Mouse (Mus musculus) intestine, postnatal 0 days (tissue): ENCODE results near the gene Mink1. TPM values are rescaled to one million over a fixed set of nuclear protein-coding genes. Genes with fewer than 3 reads are reported as not detected.

Source experiments
- ATAC-seq: fragments of 200-750 bp; cut with Nextera tagmentation; 2 replicates; pipeline ENCODE4 v1.8.0; 2017; ENCODE audit warnings: mild to moderate bottlenecking, moderate TSS enrichment, moderate library complexity
- H3K27ac ChIP-seq: fragments of 300-500 bp; sonication (generic); 2 replicates; pipeline ENCODE4 v1.5.1; 2014; ENCODE audit warnings: mild to moderate bottlenecking, low read depth, low read length, moderate library complexity
- H3K27me3 ChIP-seq: fragments of 300-500 bp; sonication (generic); replicated peaks from 2 replicates; pipeline ENCODE4 v1.6.1; 2014; ENCODE audit warnings: low read length, mixed read lengths; ENCODE audit not compliant: control insufficient read depth, insufficient read depth
- H3K36me3 ChIP-seq: fragments of 300-500 bp; sonication (generic); 2 replicates; pipeline ENCODE4 v1.6.1; 2014; ENCODE audit warnings: mild to moderate bottlenecking, moderate library complexity; ENCODE audit not compliant: control insufficient read depth, insufficient read depth
- H3K4me1 ChIP-seq: fragments of 300-500 bp; sonication (generic); replicated peaks from 2 replicates; pipeline ENCODE4 v1.6.1; 2014; ENCODE audit warnings: antibody characterized with exemption, low read length, mixed read lengths; ENCODE audit not compliant: control insufficient read depth, insufficient read depth
- H3K4me2 ChIP-seq: fragments of 300-500 bp; sonication (generic); replicated peaks from 2 replicates; pipeline ENCODE4 v1.6.1; 2014; ENCODE audit warnings: low read depth, mild to moderate bottlenecking, moderate library complexity
- H3K4me3 ChIP-seq: fragments of 300-500 bp; sonication (generic); 2 replicates; pipeline ENCODE4 v1.5.1; 2014; ENCODE audit warnings: low read depth, low read length
- H3K9ac ChIP-seq: fragments of 300-500 bp; sonication (generic); 2 replicates; pipeline ENCODE4 v1.6.1; 2014; ENCODE audit warnings: mild to moderate bottlenecking, low read depth, low read length
- H3K9me3 ChIP-seq: fragments of 300-500 bp; sonication (generic); 2 replicates; pipeline ENCODE4 v1.6.1; 2016; ENCODE audit warnings: mixed run types; ENCODE audit not compliant: control insufficient read depth
- CTCF ChIP-seq: sonication (generic); IDR thresholded peaks from 2 replicates; pipeline ENCODE4 v1.5.1; 2016; ENCODE audit warnings: low read depth, mild to moderate bottlenecking, control low read depth, antibody characterized with exemption, moderate library complexity
- WGBS: fragments of 180-500 bp; shearing (Covaris S2); extraction: QIAGEN DNeasy Blood & Tissue Kit; methylation state at CpG from one replicate; pipeline ENCODE4 v1.1.7; 2014; 5-methylcytosine and 5-hydroxymethylcytosine counted together
- polyA plus RNA-seq: library from polyadenylated mRNA; unstranded; fragments of >200 nt; fragmentation: Nextera tagmentation; extraction: Ambion mirVana; gene quantifications from 2 replicates; pipeline ENCODE4 v1.2.1, GENCODE M21; 2015

Mink1 gene
- polyA plus RNA-seq: 5.8 and 6.1 TPM in 2 replicates

- Histone ChIP-seq H3K4me1 (no peaks in the 10 kb centered on the region), H3K4me3 (peak within 1 kb of the TSS; percentile 91), H3K27me3 (no peaks in the 10 kb centered on the region), H3K36me3 (peaks cover 9% of the 10 kb centered on the region; the same call in 1 of the 2 replicates), H3K27ac (peak within 1 kb of the TSS; percentile 80), H3K9me3 (no peaks in the 10 kb centered on the region), H3K9ac (peak within 1 kb of the TSS; percentile 78), H3K4me2 (peak within 1 kb of the TSS; percentile 98)
- WGBS: under 1% methylated on average over 56 of the region's 57 CpGs
- ATAC-seq: peak; percentile 84
- TF ChIP-seq CTCF: no peak; the same call in 1 of the 2 replicates
These were observed at the start of gene Mink1 for GRCm38 (mm10) chr11:70562287-70562994. Gene Mink1, plus strand, starts transcription at chr11:70562881.

GRCm38 (mm10) chr11:70513520-70513919, 49.2 kb upstream of the Mink1 start:
- Histone ChIP-seq H3K4me2 (no peak overlapping the region), H3K9me3 (no peaks in the 10 kb centered on the region), H3K27me3 (no peaks in the 10 kb centered on the region), H3K27ac (no peak overlapping the region), H3K4me1 (no peaks in the 10 kb centered on the region), H3K4me3 (no peak overlapping the region), H3K36me3 (peaks cover 3% of the 10 kb centered on the region; the same call in 1 of the 2 replicates), H3K9ac (no peak overlapping the region)
- no peak for ATAC-seq
- WGBS: 64% methylated on average over 11 of the region's 11 CpGs
- peak; percentile 51 for TF ChIP-seq CTCF

GRCm38 (mm10) chr11:70514288-70514687, 48.4 kb upstream of the Mink1 start, which contains the start of gene Vmo1:
Gene Vmo1, minus strand, starts transcription at chr11:70514616.
- ATAC-seq: no peak
- no peak within 1 kb of the TSS for H3K9ac ChIP-seq
- no peak within 1 kb of the TSS for H3K4me2 ChIP-seq
- 80% methylated on average over 7 of the region's 7 CpGs for WGBS
- no peaks in the 10 kb centered on the region for H3K27me3 ChIP-seq
- no peak within 1 kb of the TSS for H3K27ac ChIP-seq
- no peaks in the 10 kb centered on the region for H3K9me3 ChIP-seq
- H3K4me3 ChIP-seq: no peak within 1 kb of the TSS
- H3K36me3 ChIP-seq: peaks cover 3% of the 10 kb centered on the region; the same call in 1 of the 2 replicates
- no peaks in the 10 kb centered on the region for H3K4me1 ChIP-seq
- TF ChIP-seq CTCF: no peak

GRCm38 (mm10) chr11:70516352-70516751, 46.3 kb upstream of the Mink1 start:
- Histone ChIP-seq H3K9me3 (no peaks in the 10 kb centered on the region), H3K4me2 (no peak overlapping the region), H3K4me1 (no peaks in the 10 kb centered on the region), H3K9ac (no peak overlapping the region), H3K27ac (no peak overlapping the region), H3K36me3 (no peaks in the 10 kb centered on the region), H3K27me3 (no peaks in the 10 kb centered on the region), H3K4me3 (no peak overlapping the region)
- peak; percentile 82 for TF ChIP-seq CTCF
- no peak for ATAC-seq
- 15% methylated on average over 2 of the region's 2 CpGs for WGBS

- Histone ChIP-seq H3K36me3 (no peaks in the 10 kb centered on the region), H3K27ac (no peak overlapping the region), H3K9me3 (no peaks in the 10 kb centered on the region), H3K9ac (no peak overlapping the region), H3K4me2 (no peak overlapping the region), H3K27me3 (no peaks in the 10 kb centered on the region), H3K4me3 (no peak overlapping the region), H3K4me1 (no peaks in the 10 kb centered on the region)
- no peak for TF ChIP-seq CTCF
- no peak for ATAC-seq
- 45% methylated on average over 1 of the region's 1 CpGs for WGBS
These were observed 44.2 kb upstream of the Mink1 start for GRCm38 (mm10) chr11:70518436-70518835.

- Histone ChIP-seq H3K9ac (peak within 1 kb of the TSS; percentile 56; the same call in 1 of the 2 replicates), H3K27me3 (no peaks in the 10 kb centered on the region), H3K9me3 (no peaks in the 10 kb centered on the region), H3K4me2 (peak within 1 kb of the TSS; percentile 57), H3K4me1 (no peaks in the 10 kb centered on the region), H3K4me3 (peak within 1 kb of the TSS; percentile 24; the same call in 1 of the 2 replicates), H3K27ac (peak within 1 kb of the TSS; percentile 72), H3K36me3 (no peaks in the 10 kb centered on the region)
- WGBS: 56% methylated on average over 10 of the region's 10 CpGs
- no peak for TF ChIP-seq CTCF
- no peak for ATAC-seq
These were observed 43.8 kb upstream of the Mink1 start, which contains the start of gene Gltpd2 for GRCm38 (mm10) chr11:70518923-70519322. Gene Gltpd2, plus strand, starts transcription at chr11:70519196.
